Mouse (Mus musculus): Measurements from ENCODE around the gene Rhox4a. TPM values are rescaled to one million over a fixed set of nuclear protein-coding genes. Genes with fewer than 3 reads are reported as not detected.

Rhox4a gene
- polyA plus RNA-seq (2012; rRNA removed), result not detected in 2 replicates

DNA sequence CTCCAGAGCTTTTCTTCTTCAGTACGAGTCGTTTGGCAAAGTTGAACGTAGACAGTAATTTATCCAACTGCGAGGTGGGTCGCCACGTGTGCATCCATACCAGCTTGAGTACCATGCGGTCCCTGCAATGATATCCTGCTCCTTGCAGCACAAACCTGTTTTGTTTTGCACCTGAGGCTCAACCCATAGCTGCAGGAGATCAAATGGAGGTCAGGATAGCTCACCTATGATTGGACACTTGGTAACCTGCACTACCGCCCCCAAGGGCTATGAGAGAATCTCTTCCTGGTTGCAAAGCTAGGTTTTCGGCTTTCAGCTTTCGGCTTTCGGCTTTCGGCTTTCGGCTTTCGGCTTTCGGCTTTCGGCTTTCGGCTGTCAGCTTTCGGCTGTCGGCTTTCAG lies at the start of gene Rhox4a:
TSS of gene Rhox4a (plus strand) at position 301 of the 400 bp plus-strand sequence.

DNA sequence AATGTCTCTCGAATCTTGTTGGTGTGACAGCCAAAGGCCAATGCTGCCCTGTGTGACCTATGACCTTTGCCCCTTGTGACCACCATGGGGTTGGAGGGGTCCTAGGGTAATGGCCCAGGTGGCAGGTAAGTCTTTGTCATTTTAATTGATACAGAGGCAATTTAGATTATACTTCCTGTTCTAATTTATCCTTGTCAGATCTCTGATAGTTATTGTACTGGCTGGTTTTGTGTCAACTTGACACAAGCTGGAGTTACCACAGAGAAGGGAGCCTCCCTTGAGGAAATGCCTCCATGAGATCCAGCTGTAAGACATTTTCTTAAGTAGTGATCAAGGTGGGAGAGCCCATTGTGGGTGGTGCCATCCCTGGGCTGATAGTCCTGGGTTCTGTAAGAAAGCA lies 43.0 kb upstream of the Rhox4a start, which contains the start of gene Rhox1:
TSS of gene Rhox1 (minus strand) at position 101 of the 400 bp plus-strand sequence.

DNA sequence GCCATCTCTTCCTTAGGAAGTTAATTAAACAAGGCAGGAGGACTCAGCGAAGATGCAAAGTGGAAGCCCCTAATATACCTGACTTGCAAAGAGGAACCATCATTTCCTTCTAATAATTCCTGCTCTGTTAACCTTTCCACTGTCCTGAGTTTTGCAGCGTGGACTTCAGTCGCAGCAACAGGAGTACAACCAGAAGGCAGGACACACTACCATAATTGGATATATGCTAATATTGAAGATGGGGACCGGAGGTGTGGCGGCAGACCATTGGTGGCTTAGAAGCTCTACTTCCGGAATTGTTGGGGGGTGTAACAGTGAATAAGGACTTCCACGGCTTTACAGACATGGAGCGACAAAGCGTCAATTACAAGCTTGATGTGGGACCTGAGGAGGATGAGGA lies 20.5 kb upstream of the Rhox4a start, which contains the start of gene Rhox2a:
TSS of gene Rhox2a (plus strand) at position 301 of the 400 bp plus-strand sequence.

DNA sequence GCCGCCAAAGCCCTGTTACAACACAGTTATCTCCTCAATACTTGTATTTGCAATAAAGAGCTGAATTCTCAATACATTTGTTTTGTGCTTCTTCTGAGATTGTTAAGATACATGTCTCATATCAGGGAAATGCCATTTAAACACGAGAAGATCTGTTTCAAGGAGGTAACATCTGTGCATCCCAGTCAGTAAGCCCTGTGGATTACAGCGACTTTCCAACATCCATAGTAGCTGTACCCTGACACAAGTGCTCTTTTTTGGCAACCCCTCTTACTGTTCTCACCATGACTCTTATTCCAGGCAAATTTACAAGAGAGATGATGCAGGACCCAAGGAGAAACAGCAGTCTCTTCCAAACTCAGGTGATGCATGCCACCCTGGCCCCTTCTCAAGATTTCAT lies 15.5 kb upstream of the Rhox4a start, which contains the start of gene Rhox3a:
TSS of gene Rhox3a (plus strand) at position 301 of the 400 bp plus-strand sequence.

Other genes starting within 250 kb of the Rhox4a start
- gene Sowahd, start 216.5 kb upstream of the Rhox4a start, polyA plus RNA-seq (2012; rRNA removed), result 0.09 TPM in 1 of 2 replicates, not detected in the other
- gene Rpl39, start 179.9 kb upstream of the Rhox4a start, polyA plus RNA-seq (2012; rRNA removed), result 12.7 and 16.7 TPM in 2 replicates
- gene Upf3b, start 155.0 kb upstream of the Rhox4a start, polyA plus RNA-seq (2012; rRNA removed), result 1.9 and 2.4 TPM in 2 replicates
- 1.8 and 2.0 TPM in 2 replicates for gene Nkap, start 138.5 kb upstream of the Rhox4a start, polyA plus RNA-seq (2012; rRNA removed)
- gene Akap14, start 96.5 kb upstream of the Rhox4a start, polyA plus RNA-seq (2012; rRNA removed), result 7.0 and 7.1 TPM in 2 replicates
- gene Ndufa1, start 74.2 kb upstream of the Rhox4a start, polyA plus RNA-seq (2012; rRNA removed), result 86.4 and 196 TPM in 2 replicates
- gene Rnf113a1, start 74.1 kb upstream of the Rhox4a start, polyA plus RNA-seq (2012; rRNA removed), result 2.1 and 2.3 TPM in 2 replicates
- gene Gm9, start 54.3 kb upstream of the Rhox4a start, polyA plus RNA-seq (2012; rRNA removed), result not detected in 2 replicates
- gene Rhox1, start 43.1 kb upstream of the Rhox4a start, polyA plus RNA-seq (2012; rRNA removed), result 0.25 and 0.28 TPM in 2 replicates
- not detected in 2 replicates for gene Rhox2a, start 20.4 kb upstream of the Rhox4a start, polyA plus RNA-seq (2012; rRNA removed)
- not detected in 2 replicates for gene Rhox3a, start 15.4 kb upstream of the Rhox4a start, polyA plus RNA-seq (2012; rRNA removed)
- not detected in 2 replicates for gene Rhox3a2, start 114.7 kb downstream of the Rhox4a start, polyA plus RNA-seq (2012; rRNA removed)
- gene Rhox4a2, start 125.5 kb downstream of the Rhox4a start, polyA plus RNA-seq (2012; rRNA removed), result not detected in 2 replicates
- not detected in 2 replicates for gene Rhox2b, start 146.7 kb downstream of the Rhox4a start, polyA plus RNA-seq (2012; rRNA removed)
- gene Rhox4b, start 167.2 kb downstream of the Rhox4a start, polyA plus RNA-seq (2012; rRNA removed), result not detected in 2 replicates
- not detected in 2 replicates for gene Rhox2c, start 188.3 kb downstream of the Rhox4a start, polyA plus RNA-seq (2012; rRNA removed)
- gene Rhox3c, start 193.2 kb downstream of the Rhox4a start, polyA plus RNA-seq (2012; rRNA removed), result not detected in 2 replicates
- not detected in 2 replicates for gene Rhox4c, start 215.0 kb downstream of the Rhox4a start, polyA plus RNA-seq (2012; rRNA removed)
- not detected in 2 replicates for gene Rhox2d, start 228.1 kb downstream of the Rhox4a start, polyA plus RNA-seq (2012; rRNA removed)
- gene Rhox4d, start 249.0 kb downstream of the Rhox4a start, polyA plus RNA-seq (2012; rRNA removed), result not detected in 2 replicates